Mouse (Mus musculus) liver, postnatal 0 days (tissue): Measurements from ENCODE around the gene Cacna2d4.

Source experiments
- CTCF ChIP-seq: sonication (generic); IDR thresholded peaks from 2 replicates; pipeline ENCODE4 v1.5.1; 2016; ENCODE audit warnings: antibody characterized with exemption, low read depth
- EP300 ChIP-seq: IDR thresholded peaks from 2 replicates; pipeline ENCODE4 v1.6.1; 2016; ENCODE audit warnings: antibody characterized with exemption, low read depth, mild to moderate bottlenecking

- no peak for TF ChIP-seq CTCF
- no peak for TF ChIP-seq EP300
Measured at GRCm38 (mm10) chr6:119336124-119336523, 99.8 kb downstream of the Cacna2d4 start.
